Mouse (Mus musculus) olfactory bulb, adult 2 months (tissue): ENCODE data around the gene Csnk2a1.
"Not testable (repeated sequence)": the region's sequence is repeated elsewhere in the genome, so short reads cannot be mapped to it uniquely, and the experiment has no call there.

ENCODE experiments used
- CTCF ChIP-seq: fragments of 200-500 bp; IDR thresholded peaks from 2 replicates; pipeline ENCODE4 v1.5.1; 2012; ENCODE audit warnings: low read depth, mild to moderate bottlenecking, low read length, moderate library complexity; ENCODE audit not compliant: insufficient read depth
- POLR2A ChIP-seq: fragments of 200-500 bp; IDR thresholded peaks from 2 replicates; pipeline ENCODE4 v1.6.1; 2012; ENCODE audit warnings: mild to moderate bottlenecking, low read depth, low read length, moderate library complexity; ENCODE audit not compliant: insufficient read depth

DNA sequence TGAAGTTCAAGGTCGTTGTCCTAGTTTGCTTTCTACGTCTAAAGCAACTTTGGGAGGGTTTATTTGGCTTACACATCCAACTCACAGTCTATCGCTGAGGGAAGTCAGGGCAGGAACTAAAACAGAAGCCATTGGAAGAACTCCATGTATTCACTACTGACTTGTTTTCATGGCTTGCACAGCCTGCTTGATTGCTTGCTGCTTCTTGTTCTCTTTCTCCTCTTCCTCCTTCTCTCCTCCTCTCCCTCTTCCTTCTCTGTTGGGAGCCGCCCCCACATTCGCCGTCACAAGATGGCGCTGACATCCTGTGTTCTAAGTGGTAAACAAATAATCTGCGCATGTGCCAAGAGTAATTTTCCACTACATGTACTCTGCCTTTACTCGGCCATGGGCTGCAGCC lies 20.5 kb upstream of the Csnk2a1 start:
- not testable (repeated sequence) for TF ChIP-seq CTCF, POLR2A
